Mouse (Mus musculus): ENCODE measurements around the gene Aph1c. TPM values are rescaled to one million over a fixed set of nuclear protein-coding genes. Genes with fewer than 3 reads are reported as not detected.
"Not testable (repeated sequence)": the region's sequence is repeated elsewhere in the genome, so short reads cannot be mapped to it uniquely, and the experiment has no call there.

The Aph1c gene
- polyA plus RNA-seq, 1 experiment = 3.0 TPM

DNA sequence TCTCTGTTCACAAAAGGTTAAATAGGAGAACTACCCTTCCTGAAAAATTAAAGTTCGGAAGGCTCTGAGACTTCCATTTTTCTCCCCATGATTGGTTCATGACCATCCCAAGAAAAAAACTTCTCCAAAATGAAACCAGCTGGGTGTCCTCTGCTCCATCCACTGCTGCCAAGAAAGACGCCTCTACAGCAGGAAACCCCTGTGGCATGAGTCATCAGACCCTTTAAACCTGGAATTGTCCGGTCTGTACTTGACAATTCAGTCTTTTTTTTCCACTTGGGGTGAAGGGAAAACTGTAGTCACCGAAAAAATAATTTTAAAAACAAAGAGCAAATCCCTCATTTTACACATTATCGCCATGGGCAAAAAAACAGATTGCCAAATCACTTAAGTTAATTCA is 42.1 kb upstream of the Aph1c start:
- Histone ChIP-seq H3K4me3 (ENCODE audit: extremely low read depth, insufficient read depth, insufficient read length) (no peak overlapping the region), H3K36me3 (ENCODE audit: control insufficient read depth, insufficient read depth, low read length) (no peaks in the 10 kb centered on the region), H3K27ac (ENCODE audit: insufficient read depth, low read length) (no peak overlapping the region), H3K27me3 (ENCODE audit: control insufficient read depth, insufficient read depth, low read length) (no peaks in the 10 kb centered on the region), H3K4me1 (ENCODE audit: control insufficient read depth, insufficient read depth, insufficient read length) (peaks cover 2% of the 10 kb centered on the region; the same call in 1 of the 2 replicates)
- TF ChIP-seq CTCF (IDR thresholded peaks at IDR 0.05; ENCODE audit: extremely low read depth, insufficient read depth, insufficient read length, insufficient replicate concordance) (no peak), POLR2A (IDR thresholded peaks at IDR 0.05; ENCODE audit: low read depth, low read length) (no peak)
- 80% methylated on average over 5 of the region's 5 CpGs for WGBS
- DNase-seq (ENCODE audit: low read depth in 1 of 2, low spot score in 2 of 2) = no peak

DNA sequence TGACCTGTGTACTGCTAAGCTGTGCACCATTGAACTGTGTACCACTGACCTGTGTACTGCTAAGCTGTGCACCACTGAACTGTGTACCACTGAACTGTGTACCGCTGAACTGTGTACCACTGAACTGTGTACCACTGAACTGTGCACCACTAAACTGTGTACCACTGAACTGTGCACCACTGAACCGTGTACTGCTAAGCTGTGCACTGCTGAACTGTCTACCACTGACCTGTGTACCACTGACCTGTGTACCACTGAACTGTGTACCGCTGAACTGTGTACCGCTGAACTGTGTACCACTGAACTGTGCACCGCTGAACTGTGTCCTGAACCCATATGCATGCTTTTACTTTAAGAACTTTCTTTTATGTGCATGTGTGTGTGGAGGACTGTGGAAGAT is 39.8 kb upstream of the Aph1c start:
- 98% methylated on average over 5 of the region's 5 CpGs for WGBS
- H3K27me3 ChIP-seq (ENCODE audit: control insufficient read depth, insufficient read depth, low read length) = no peaks in the 10 kb centered on the region
- H3K4me1 ChIP-seq (ENCODE audit: control insufficient read depth, insufficient read depth, insufficient read length) = peaks cover 2% of the 10 kb centered on the region; the same call in 1 of the 2 replicates
- peak overlapping the region; percentile 64 for H3K27ac ChIP-seq (ENCODE audit: insufficient read depth, low read length)
- TF ChIP-seq POLR2A (IDR thresholded peaks at IDR 0.05; ENCODE audit: low read depth, low read length) = no peak
- no peak for TF ChIP-seq CTCF (IDR thresholded peaks at IDR 0.05; ENCODE audit: extremely low read depth, insufficient read depth, insufficient read length, insufficient replicate concordance)
- no peaks in the 10 kb centered on the region for H3K36me3 ChIP-seq (ENCODE audit: control insufficient read depth, insufficient read depth, low read length)
- H3K4me3 ChIP-seq (ENCODE audit: extremely low read depth, insufficient read depth, insufficient read length) = no peak overlapping the region
- DNase-seq (ENCODE audit: low read depth in 1 of 2, low spot score in 2 of 2) = no peak

DNA sequence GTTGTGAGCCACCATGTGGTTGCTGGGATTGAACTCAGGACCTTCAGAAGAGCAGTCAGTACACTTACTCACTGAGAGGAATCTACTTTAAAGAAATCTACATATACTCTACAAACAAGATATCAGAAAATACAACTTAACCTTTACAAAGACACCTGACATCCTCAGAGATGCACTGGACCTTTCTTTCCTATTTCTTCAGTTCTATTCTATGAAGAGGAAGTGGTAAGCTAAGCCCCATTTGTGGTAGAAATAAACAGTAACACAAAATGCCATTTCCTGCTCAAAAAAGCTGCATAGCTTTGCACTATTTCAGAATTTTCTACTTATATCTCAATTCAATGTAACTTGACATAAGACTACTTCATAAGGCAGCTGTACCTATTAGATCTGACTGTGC is 39.0 kb upstream of the Aph1c start:
- H3K27ac ChIP-seq (ENCODE audit: insufficient read depth, low read length) = no peak overlapping the region
- DNase-seq (ENCODE audit: low read depth in 1 of 2, low spot score in 2 of 2) = no peak
- TF ChIP-seq POLR2A (IDR thresholded peaks at IDR 0.05; ENCODE audit: low read depth, low read length) (no peak), CTCF (IDR thresholded peaks at IDR 0.05; ENCODE audit: extremely low read depth, insufficient read depth, insufficient read length, insufficient replicate concordance) (no peak)
- no peak overlapping the region for H3K4me3 ChIP-seq (ENCODE audit: extremely low read depth, insufficient read depth, insufficient read length)
- no peaks in the 10 kb centered on the region for H3K27me3 ChIP-seq (ENCODE audit: control insufficient read depth, insufficient read depth, low read length)
- H3K36me3 ChIP-seq (ENCODE audit: control insufficient read depth, insufficient read depth, low read length) = no peaks in the 10 kb centered on the region
- peaks cover 2% of the 10 kb centered on the region; the same call in 1 of the 2 replicates for H3K4me1 ChIP-seq (ENCODE audit: control insufficient read depth, insufficient read depth, insufficient read length)

DNA sequence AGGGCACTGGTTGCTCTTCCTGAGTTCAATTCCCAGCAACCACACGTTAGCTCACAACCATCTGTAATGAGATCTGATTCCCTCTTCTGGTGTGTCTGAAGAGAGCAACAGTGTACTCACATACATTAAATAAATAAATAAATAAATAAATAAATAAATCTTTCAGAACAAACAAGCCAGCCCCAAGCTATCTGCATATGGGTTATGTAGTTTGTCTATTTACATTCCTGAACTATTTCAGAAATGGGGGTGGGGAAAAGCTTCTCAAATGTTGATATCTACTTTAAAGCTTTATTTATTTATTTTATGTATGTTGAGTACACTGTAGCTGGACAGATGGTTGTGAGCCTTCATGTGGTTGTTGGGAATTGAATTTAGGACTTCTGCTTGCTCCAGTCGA is 38.5 kb upstream of the Aph1c start:
- H3K36me3 ChIP-seq (ENCODE audit: control insufficient read depth, insufficient read depth, low read length); H3K27me3 ChIP-seq (ENCODE audit: control insufficient read depth, insufficient read depth, low read length); DNase-seq (ENCODE audit: low read depth in 1 of 2, low spot score in 2 of 2); H3K4me3 ChIP-seq (ENCODE audit: extremely low read depth, insufficient read depth, insufficient read length); H3K27ac ChIP-seq (ENCODE audit: insufficient read depth, low read length); H3K4me1 ChIP-seq (ENCODE audit: control insufficient read depth, insufficient read depth, insufficient read length): not testable (repeated sequence)
- WGBS = 64% methylated on average over 2 of the region's 2 CpGs

DNA sequence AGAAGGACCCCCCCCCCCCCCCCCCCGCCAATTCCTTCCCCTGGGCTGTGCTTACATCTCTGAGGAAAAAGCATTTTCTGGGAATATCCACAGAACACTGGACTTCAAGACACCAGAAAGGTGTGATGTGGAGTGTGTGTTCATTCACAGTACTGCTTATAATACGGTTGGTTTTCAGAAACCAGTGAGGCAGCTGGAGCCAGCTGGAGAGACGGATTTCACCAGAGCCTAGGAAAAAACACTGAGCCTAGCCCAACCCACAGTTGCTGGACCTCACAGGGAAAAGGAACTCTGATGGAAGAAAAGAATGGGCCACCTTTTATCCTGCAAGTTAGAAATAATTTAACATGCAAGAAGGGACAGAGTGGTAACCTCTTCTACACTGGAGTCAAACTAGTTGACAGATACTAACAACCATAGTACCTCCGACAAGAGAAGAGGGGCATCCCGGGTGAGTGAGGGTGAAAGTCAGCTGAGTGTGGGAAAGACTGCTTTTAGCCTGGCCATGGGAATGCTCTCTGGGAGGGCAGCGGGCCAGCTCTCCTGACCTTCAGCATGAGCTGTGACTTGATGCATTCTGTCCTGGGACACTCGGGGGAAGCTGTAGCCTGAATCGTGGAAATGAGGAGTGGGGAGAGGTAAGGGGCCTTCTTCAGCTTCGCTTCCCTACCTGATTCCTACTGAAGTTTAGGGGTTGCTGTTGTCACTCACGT is 37.6 kb upstream of the Aph1c start:
- H3K27me3 ChIP-seq (ENCODE audit: control insufficient read depth, insufficient read depth, low read length) = no peaks in the 10 kb centered on the region
- H3K36me3 ChIP-seq (ENCODE audit: control insufficient read depth, insufficient read depth, low read length) = no peaks in the 10 kb centered on the region
- no peak overlapping the region; the same call in 1 of the 2 replicates for H3K27ac ChIP-seq (ENCODE audit: insufficient read depth, low read length)
- TF ChIP-seq POLR2A (IDR thresholded peaks at IDR 0.05; ENCODE audit: low read depth, low read length) = no peak
- TF ChIP-seq CTCF (IDR thresholded peaks at IDR 0.05; ENCODE audit: extremely low read depth, insufficient read depth, insufficient read length, insufficient replicate concordance) = no peak
- H3K4me1 ChIP-seq (ENCODE audit: control insufficient read depth, insufficient read depth, insufficient read length) = peaks cover 2% of the 10 kb centered on the region; the same call in 1 of the 2 replicates
- WGBS = 94% methylated on average over 10 of the region's 10 CpGs
- DNase-seq (ENCODE audit: low read depth in 1 of 2, low spot score in 2 of 2) = no peak
- no peak overlapping the region for H3K4me3 ChIP-seq (ENCODE audit: extremely low read depth, insufficient read depth, insufficient read length)

DNA sequence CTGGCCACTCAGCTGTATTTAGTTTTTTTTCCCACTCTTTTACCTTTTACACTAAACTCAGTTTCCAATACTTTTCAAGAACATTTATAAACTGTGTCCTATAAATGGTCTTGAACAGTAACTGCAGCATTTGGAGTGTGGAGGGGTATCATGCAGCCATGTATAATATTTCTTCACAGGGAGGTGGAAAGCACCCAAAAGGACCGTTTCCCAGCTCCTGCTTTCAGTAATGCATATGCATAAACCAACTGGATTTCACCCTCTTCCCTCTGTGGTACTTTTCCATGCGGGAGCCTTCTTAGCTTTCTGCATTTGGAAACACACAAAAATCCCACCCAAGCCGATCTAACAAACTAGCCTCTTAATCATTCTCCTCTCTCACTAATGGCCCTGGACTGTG is 30.2 kb upstream of the Aph1c start:
- Histone ChIP-seq H3K4me1 (ENCODE audit: control insufficient read depth, insufficient read depth, insufficient read length) (no peaks in the 10 kb centered on the region), H3K4me3 (ENCODE audit: extremely low read depth, insufficient read depth, insufficient read length) (no peak overlapping the region), H3K36me3 (ENCODE audit: control insufficient read depth, insufficient read depth, low read length) (peaks cover 9% of the 10 kb centered on the region), H3K27me3 (ENCODE audit: control insufficient read depth, insufficient read depth, low read length) (no peaks in the 10 kb centered on the region), H3K27ac (ENCODE audit: insufficient read depth, low read length) (no peak overlapping the region)
- no peak for DNase-seq (ENCODE audit: low read depth in 1 of 2, low spot score in 2 of 2)
- 91% methylated on average over 3 of the region's 3 CpGs for WGBS
- TF ChIP-seq POLR2A (IDR thresholded peaks at IDR 0.05; ENCODE audit: low read depth, low read length) = no peak
- no peak for TF ChIP-seq CTCF (IDR thresholded peaks at IDR 0.05; ENCODE audit: extremely low read depth, insufficient read depth, insufficient read length, insufficient replicate concordance)

DNA sequence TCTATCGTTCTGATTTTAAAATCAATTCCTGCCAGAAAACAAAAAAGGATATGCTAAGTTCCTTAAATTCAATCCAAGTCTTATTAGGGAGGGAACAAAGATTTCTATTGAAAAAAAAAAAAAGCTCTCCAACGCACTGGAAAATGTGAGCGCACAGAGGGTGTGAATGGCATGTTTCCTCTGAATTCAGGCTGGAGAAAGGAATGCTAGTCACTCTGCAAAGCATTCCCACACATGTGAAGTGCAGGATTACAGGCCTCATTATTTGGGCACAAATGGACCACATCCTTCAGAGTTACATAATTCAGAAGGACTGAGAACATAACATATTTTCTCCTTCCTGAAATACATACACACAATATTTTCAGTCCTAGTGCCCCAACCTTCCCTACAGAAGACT is 28.9 kb upstream of the Aph1c start:
- DNase-seq (ENCODE audit: low read depth in 1 of 2, low spot score in 2 of 2) = no peak
- Histone ChIP-seq H3K4me3 (ENCODE audit: extremely low read depth, insufficient read depth, insufficient read length) (no peak overlapping the region), H3K27me3 (ENCODE audit: control insufficient read depth, insufficient read depth, low read length) (no peaks in the 10 kb centered on the region), H3K36me3 (ENCODE audit: control insufficient read depth, insufficient read depth, low read length) (peaks cover 11% of the 10 kb centered on the region), H3K27ac (ENCODE audit: insufficient read depth, low read length) (no peak overlapping the region), H3K4me1 (ENCODE audit: control insufficient read depth, insufficient read depth, insufficient read length) (no peaks in the 10 kb centered on the region)
- 94% methylated on average over 3 of the region's 3 CpGs for WGBS
- TF ChIP-seq CTCF (IDR thresholded peaks at IDR 0.05; ENCODE audit: extremely low read depth, insufficient read depth, insufficient read length, insufficient replicate concordance) = no peak
- TF ChIP-seq POLR2A (IDR thresholded peaks at IDR 0.05; ENCODE audit: low read depth, low read length) = no peak

All from spleen, adult 2 months (tissue).